Mouse (Mus musculus): Measurements from ENCODE around the gene Spata20. TPM values are rescaled to one million over a fixed set of nuclear protein-coding genes. Genes with fewer than 3 reads are reported as not detected.

Spata20 gene
- polyA plus RNA-seq, 1 experiment from 2014 or later, result not detected

DNA sequence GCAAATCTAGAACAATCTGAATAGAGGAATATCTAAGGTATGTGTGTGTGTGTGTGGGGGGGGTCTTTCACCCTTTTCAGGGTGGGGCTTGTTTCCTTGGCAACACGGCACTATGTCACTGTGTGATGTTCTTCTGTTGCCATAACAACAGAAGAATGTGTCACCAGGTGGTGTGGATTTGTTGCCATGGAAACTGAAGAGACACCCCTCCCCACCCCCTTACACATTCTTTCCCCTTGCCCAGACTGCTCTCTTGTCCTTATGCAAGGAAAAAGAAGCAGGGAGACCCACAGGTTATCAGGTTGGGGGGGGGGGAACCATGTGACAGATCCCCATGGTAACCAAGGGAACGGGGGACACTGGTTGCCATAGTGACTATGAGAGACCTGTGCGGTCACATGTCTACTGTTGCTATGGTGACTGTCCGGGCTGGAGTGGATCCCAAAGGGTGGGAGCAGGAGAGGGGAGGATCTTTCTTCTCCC lies 17.4 kb downstream of the Spata20 start:
- Histone ChIP-seq H3K4me2 (replicated peaks) (peak overlapping the region; percentile 99), H3K4me3 (no peak overlapping the region), H3K27me3 (replicated peaks) (peaks cover 25% of the 10 kb centered on the region; the same call in 1 of the 2 replicates), H3K9me3 (no peaks in the 10 kb centered on the region), H3K4me1 (peaks cover 84% of the 10 kb centered on the region), H3K36me3 (no peaks in the 10 kb centered on the region), H3K27ac (peak overlapping the region; percentile 77; the same call in 1 of the 2 replicates), H3K9ac (no peak overlapping the region)
- ATAC-seq (ENCODE audit: low FRiP score, low read depth), result peak; percentile 88
- 9% methylated on average over 4 of the region's 4 CpGs for WGBS

DNA sequence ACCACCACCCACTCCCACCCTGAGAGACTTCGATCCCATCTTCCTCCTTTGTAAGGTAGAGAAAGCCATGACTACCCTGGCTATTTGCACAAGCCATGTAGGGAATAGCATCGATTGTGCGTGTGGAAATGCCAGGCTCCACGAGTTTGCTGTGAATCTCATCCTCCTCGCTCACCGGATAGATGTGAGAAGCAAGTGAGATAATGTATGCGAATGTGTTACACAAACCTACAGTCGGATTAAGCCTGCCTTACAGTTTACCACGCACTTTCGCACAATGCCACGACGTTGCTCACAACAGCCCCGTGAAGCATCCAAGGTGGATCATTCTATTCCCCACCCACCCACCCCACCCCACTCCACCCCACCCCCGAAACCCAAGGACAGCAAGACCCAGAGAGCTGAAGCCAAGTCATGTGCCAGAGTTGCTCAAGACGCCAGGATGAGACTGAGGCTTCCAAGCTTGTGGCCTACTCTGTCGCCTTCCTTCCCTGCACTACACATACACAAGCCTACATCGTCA lies 19.6 kb downstream of the Spata20 start:
- Histone ChIP-seq H3K9me3 (no peaks in the 10 kb centered on the region), H3K27me3 (replicated peaks) (peaks cover 9% of the 10 kb centered on the region; the same call in 1 of the 2 replicates), H3K9ac (no peak overlapping the region), H3K27ac (no peak overlapping the region), H3K4me2 (replicated peaks) (no peak overlapping the region), H3K36me3 (peaks cover 6% of the 10 kb centered on the region; the same call in 1 of the 2 replicates), H3K4me3 (no peak overlapping the region), H3K4me1 (peaks cover 62% of the 10 kb centered on the region)
- 90% methylated on average over 17 of the region's 17 CpGs for WGBS
- ATAC-seq (ENCODE audit: low FRiP score, low read depth), result no peak

DNA sequence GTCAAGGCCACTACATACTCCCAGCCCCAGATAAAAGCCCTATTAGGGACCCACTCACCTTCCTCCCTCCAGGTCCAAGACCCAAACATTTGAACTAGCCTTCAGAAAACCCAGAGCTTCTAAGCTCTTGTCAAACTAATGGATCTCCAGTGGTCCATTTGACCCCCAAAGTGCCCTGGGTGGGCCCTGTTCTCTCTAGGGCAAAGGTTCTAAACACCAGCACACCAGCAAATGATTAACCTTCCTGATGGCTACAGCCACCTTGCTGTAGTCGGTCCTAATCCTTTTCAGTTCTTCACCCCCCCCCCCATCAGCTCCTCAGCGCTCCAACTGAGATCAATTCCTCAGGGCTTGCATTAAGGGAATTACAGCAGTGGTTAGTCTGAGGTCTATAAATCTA lies 21.8 kb downstream of the Spata20 start:
- no peak overlapping the region for H3K27ac ChIP-seq
- H3K4me3 ChIP-seq, result no peak overlapping the region
- H3K27me3 ChIP-seq (replicated peaks), result no peaks in the 10 kb centered on the region
- H3K9me3 ChIP-seq, result no peaks in the 10 kb centered on the region
- H3K9ac ChIP-seq, result no peak overlapping the region
- 8% methylated on average over 2 of the region's 2 CpGs for WGBS
- H3K36me3 ChIP-seq, result peaks cover 13% of the 10 kb centered on the region; the same call in 1 of the 2 replicates
- peaks cover 39% of the 10 kb centered on the region for H3K4me1 ChIP-seq
- ATAC-seq (ENCODE audit: low FRiP score, low read depth), result no peak
- no peak overlapping the region for H3K4me2 ChIP-seq (replicated peaks)

DNA sequence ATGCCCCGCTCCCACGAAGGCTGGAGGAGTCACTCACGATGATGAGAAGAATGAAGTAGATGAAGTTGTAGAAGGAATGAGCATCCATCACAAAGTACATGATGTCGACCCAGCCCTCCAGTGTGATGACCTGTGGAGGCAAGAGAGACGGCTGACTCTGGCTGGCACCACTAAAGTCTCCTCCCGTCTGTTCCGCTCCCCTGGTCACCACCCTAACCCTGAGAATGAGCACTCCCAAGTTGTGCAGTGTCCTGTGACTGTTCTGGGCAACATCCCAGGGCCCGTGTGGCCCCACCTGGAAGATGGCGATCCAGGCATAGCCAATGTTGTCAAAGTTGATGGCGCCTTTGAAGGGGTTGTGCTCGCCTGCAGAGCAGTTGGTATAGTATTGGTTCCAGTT lies 24.1 kb downstream of the Spata20 start:
- Histone ChIP-seq H3K36me3 (peaks cover 16% of the 10 kb centered on the region; the same call in 1 of the 2 replicates), H3K27me3 (replicated peaks) (no peaks in the 10 kb centered on the region), H3K4me3 (no peak overlapping the region), H3K4me1 (peaks cover 18% of the 10 kb centered on the region), H3K9me3 (no peaks in the 10 kb centered on the region), H3K27ac (no peak overlapping the region), H3K9ac (no peak overlapping the region), H3K4me2 (replicated peaks) (no peak overlapping the region)
- no peak for ATAC-seq (ENCODE audit: low FRiP score, low read depth)
- WGBS, result 92% methylated on average over 11 of the region's 11 CpGs

DNA sequence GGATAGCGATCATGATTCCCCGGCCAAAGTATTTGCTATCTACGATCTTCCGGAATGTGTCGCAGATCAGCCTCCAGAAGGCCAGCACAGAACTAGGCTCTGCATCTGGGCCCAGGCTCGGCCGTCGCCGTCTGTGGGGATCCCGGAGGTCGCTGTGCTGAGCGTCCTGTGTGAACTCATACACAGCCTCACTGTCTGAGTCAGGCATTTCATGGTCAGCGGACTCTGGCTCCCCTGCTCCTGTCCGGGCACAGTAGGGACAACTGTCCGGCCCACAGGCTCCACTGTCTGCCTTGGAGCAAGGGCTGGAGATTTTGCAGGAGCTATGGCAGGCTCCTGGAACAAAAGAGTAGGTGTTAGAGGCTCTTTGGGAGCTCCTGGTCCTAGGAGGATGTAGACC lies 29.0 kb downstream of the Spata20 start:
- ATAC-seq (ENCODE audit: low FRiP score, low read depth), result no peak
- Histone ChIP-seq H3K9me3 (no peaks in the 10 kb centered on the region), H3K36me3 (peaks cover 12% of the 10 kb centered on the region; the same call in 1 of the 2 replicates), H3K27ac (no peak overlapping the region), H3K4me3 (no peak overlapping the region), H3K4me2 (replicated peaks) (no peak overlapping the region), H3K27me3 (replicated peaks) (no peaks in the 10 kb centered on the region; the same call in 1 of the 2 replicates), H3K9ac (no peak overlapping the region), H3K4me1 (peaks cover 11% of the 10 kb centered on the region)
- WGBS, result 85% methylated on average over 15 of the region's 15 CpGs

DNA sequence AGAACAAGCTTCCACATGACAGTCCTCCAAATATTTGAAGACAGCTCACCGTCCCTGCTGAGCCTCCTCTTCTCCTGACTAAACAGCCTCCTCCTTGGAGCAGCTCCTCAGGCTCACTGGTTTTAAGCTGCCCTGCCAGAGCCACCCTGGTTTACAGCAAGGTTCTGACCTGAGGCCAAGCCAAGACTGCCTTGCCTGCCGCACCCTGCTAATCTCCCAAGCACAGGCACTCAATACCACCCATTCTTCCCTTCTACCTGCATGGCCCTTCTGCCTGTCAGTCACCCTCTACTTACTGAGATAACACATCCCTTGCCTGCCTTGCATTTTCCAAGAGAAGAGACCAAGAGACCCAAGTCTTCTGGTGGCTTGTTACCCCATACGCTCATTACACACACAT lies 29.6 kb downstream of the Spata20 start:
- no peak overlapping the region for H3K27ac ChIP-seq
- no peaks in the 10 kb centered on the region; the same call in 1 of the 2 replicates for H3K27me3 ChIP-seq (replicated peaks)
- H3K9me3 ChIP-seq, result no peaks in the 10 kb centered on the region
- 83% methylated on average over 3 of the region's 3 CpGs for WGBS
- peaks cover 12% of the 10 kb centered on the region for H3K4me1 ChIP-seq
- no peak for ATAC-seq (ENCODE audit: low FRiP score, low read depth)
- no peak overlapping the region for H3K4me3 ChIP-seq
- H3K36me3 ChIP-seq, result peaks cover 10% of the 10 kb centered on the region; the same call in 1 of the 2 replicates
- H3K9ac ChIP-seq, result no peak overlapping the region
- no peak overlapping the region for H3K4me2 ChIP-seq (replicated peaks)

DNA sequence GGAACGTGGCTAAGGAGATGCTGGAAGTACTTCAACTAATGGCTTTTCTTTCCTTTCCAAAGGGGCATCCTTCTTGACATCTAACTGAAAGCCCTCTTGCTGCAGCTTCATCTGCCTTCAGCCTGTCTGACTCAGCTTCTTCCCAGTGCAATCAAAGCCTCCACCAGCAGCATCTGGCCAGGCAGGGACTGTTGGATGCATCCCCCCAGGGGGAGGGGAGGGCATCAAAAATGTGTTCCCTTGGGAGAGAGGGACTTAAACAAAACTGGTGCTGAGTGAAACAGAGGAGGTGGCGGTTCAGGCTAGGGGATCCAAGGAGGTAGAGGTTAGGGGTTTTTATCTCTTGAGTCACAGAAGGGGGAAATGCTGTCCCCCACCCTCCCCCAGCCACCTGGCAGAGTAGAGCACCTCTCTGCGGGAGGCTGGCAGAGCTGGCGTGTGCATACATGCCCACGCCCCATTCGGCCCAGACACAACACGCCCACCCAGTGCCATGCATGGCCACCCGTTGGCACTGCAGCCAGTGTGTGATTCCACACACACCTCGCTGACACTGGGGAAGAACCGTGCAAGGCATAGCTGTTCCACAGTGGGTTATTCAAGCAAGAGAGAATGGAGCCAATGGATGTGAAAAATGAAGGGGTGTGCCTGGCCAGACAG lies 30.7 kb downstream of the Spata20 start:
- H3K9ac ChIP-seq, result no peak overlapping the region
- 75% methylated on average over 10 of the region's 10 CpGs for WGBS
- H3K27ac ChIP-seq, result no peak overlapping the region
- peaks cover 18% of the 10 kb centered on the region for H3K4me1 ChIP-seq
- no peaks in the 10 kb centered on the region; the same call in 1 of the 2 replicates for H3K27me3 ChIP-seq (replicated peaks)
- H3K36me3 ChIP-seq, result peaks cover 10% of the 10 kb centered on the region; the same call in 1 of the 2 replicates
- no peak overlapping the region for H3K4me2 ChIP-seq (replicated peaks)
- H3K9me3 ChIP-seq, result no peaks in the 10 kb centered on the region
- H3K4me3 ChIP-seq, result no peak overlapping the region
- ATAC-seq (ENCODE audit: low FRiP score, low read depth), result no peak

DNA sequence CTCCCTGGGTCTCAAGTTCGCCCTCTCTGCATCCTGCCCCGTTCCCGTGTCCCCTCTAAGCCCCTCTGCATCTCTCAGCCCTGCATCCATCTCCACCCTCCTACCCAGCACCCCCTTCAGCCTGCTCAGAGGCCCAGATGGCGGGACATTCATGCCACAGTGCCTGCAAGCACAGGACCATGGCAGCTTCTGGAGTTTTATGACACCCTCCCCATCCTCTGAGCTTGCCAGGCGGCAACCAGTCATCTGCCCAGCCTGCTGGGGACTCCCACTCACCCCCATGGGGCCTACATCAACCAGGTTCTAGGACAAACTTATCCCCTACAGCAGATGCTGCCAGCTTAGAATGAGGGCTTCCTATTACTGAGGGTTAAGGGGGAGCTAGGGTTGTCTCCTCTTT lies 31.2 kb downstream of the Spata20 start:
- peaks cover 9% of the 10 kb centered on the region; the same call in 1 of the 2 replicates for H3K36me3 ChIP-seq
- H3K27me3 ChIP-seq (replicated peaks), result no peaks in the 10 kb centered on the region; the same call in 1 of the 2 replicates
- H3K4me2 ChIP-seq (replicated peaks), result no peak overlapping the region
- H3K27ac ChIP-seq, result no peak overlapping the region
- H3K9me3 ChIP-seq, result no peaks in the 10 kb centered on the region
- 56% methylated on average over 5 of the region's 5 CpGs for WGBS
- peaks cover 18% of the 10 kb centered on the region for H3K4me1 ChIP-seq
- H3K4me3 ChIP-seq, result no peak overlapping the region
- ATAC-seq (ENCODE audit: low FRiP score, low read depth), result no peak
- H3K9ac ChIP-seq, result no peak overlapping the region

DNA sequence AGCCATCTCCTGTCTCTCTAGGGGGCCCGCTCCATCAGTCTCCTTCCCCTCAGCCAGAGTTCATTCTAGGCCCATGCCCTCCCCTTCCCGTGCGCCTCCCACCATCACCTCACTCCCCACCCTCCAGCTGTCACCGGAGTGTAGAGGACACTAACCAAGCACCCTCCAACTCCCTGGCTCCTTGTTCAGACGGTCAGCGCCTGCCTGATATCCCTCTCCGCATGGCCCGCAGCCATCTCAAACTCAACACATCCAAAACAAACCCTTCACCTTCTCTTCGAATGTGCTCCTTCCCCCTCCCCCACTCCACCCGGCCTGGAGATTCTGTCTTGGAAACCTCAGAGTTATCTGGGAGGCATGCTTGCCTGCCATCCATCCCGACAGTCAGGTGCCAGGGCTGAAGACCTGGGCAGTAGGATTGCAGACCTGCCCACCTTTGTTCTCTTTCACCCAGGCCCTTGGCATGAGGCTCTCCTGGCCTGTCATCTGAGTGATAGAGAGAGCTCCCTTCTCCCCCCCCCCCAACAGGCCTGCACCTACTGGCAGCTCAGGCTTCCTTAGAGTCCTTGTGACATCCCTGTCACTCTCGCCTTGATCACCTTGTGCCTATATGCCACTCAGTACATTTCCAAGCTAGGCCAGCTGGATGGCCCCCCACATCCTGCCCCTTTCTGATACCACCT lies 34.7 kb downstream of the Spata20 start:
- Histone ChIP-seq H3K36me3 (no peaks in the 10 kb centered on the region), H3K9ac (no peak overlapping the region), H3K27me3 (replicated peaks) (no peaks in the 10 kb centered on the region; the same call in 1 of the 2 replicates), H3K27ac (no peak overlapping the region), H3K4me3 (no peak overlapping the region), H3K9me3 (no peaks in the 10 kb centered on the region), H3K4me2 (replicated peaks) (no peak overlapping the region), H3K4me1 (peaks cover 28% of the 10 kb centered on the region)
- ATAC-seq (ENCODE audit: low FRiP score, low read depth), result no peak
- WGBS, result 67% methylated on average over 12 of the region's 12 CpGs

DNA sequence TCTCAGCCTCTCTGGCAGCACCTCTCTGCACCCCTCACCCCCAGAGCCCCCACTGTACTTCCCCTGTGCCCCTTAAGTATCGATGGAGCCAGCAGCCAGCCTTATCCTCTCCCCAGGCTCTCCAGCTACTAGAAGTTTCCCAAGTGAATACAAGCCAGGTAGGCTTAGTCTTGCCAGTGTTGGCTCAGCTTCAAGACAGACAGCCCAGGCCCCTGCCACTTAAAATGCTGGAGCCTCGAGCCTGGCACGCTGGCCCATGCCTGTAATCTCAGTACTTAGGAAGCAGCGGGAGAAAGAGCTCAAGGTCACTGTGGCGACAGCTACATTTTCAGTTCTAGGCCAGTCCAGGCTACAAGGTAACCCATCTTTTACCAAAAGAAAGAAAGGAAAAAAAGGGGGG lies 36.1 kb downstream of the Spata20 start:
- Histone ChIP-seq H3K4me2 (replicated peaks) (no peak overlapping the region), H3K4me1 (peaks cover 37% of the 10 kb centered on the region), H3K9ac (no peak overlapping the region), H3K27me3 (replicated peaks) (no peaks in the 10 kb centered on the region; the same call in 1 of the 2 replicates), H3K36me3 (no peaks in the 10 kb centered on the region), H3K27ac (no peak overlapping the region), H3K9me3 (no peaks in the 10 kb centered on the region), H3K4me3 (no peak overlapping the region)
- no peak for ATAC-seq (ENCODE audit: low FRiP score, low read depth)
- WGBS, result 74% methylated on average over 5 of the region's 5 CpGs

DNA sequence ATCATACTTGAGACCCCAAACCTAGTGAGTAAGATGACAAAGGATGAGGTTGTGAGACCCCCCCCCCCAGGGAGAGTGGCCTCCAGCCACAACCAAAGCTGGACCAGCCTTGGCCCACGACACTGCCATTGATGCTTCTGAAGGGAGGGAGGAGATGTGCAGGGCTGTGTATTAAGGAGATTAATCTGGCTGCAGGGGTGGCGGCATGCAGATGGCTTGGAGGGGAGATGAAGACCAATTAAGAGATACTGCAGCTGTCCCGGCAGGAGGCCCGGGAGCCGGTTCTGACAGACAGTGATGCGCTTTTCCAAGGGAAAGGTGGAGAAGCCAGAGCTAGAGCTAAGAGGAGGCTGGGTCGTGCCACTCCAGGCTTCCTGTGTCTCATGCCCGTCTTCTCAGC lies 36.7 kb downstream of the Spata20 start:
- Histone ChIP-seq H3K4me1 (peaks cover 38% of the 10 kb centered on the region), H3K27me3 (replicated peaks) (no peaks in the 10 kb centered on the region), H3K4me2 (replicated peaks) (no peak overlapping the region), H3K4me3 (no peak overlapping the region), H3K9ac (no peak overlapping the region), H3K36me3 (no peaks in the 10 kb centered on the region), H3K27ac (no peak overlapping the region), H3K9me3 (no peaks in the 10 kb centered on the region)
- ATAC-seq (ENCODE audit: low FRiP score, low read depth), result no peak
- WGBS, result 44% methylated on average over 8 of the region's 8 CpGs

DNA sequence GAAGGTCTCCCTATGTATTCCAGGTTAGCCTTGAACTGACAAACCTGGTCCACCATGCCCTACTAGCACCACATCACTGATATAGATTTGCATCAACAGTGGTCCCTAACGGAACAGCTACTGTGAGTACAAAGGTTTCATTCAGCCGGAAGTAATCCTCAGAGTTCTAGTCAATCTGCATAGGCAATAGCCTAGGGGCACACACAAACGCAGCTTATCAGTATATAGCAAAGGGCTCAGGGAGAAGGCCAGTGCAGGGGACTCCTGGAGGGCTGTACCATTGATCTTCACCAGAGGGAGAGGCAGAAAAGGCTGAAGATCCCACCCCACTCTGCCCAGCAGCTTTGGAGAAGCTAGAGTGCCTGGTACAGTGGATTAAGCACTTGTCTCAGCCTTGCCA lies 39.0 kb downstream of the Spata20 start:
- WGBS, result 15% methylated on average over 3 of the region's 3 CpGs
- Histone ChIP-seq H3K4me2 (replicated peaks) (no peak overlapping the region), H3K27me3 (replicated peaks) (no peaks in the 10 kb centered on the region), H3K4me3 (no peak overlapping the region), H3K27ac (no peak overlapping the region), H3K9me3 (no peaks in the 10 kb centered on the region), H3K9ac (no peak overlapping the region), H3K36me3 (no peaks in the 10 kb centered on the region), H3K4me1 (peaks cover 49% of the 10 kb centered on the region)
- ATAC-seq (ENCODE audit: low FRiP score, low read depth), result no peak
